Mouse (Mus musculus): Measurements from ENCODE around the gene Tcam1.
"Not testable (repeated sequence)": the region's sequence is repeated elsewhere in the genome, so short reads cannot be mapped to it uniquely, and the experiment has no call there.

Gene Tcam1

GRCm38 (mm10) chr11:106276454-106276853, at the start of gene Tcam1:
Tcam1 (plus strand) TSS chr11:106276672.
- in situ Hi-C loops (cut with MboI, MseI), result loop anchor here (10.0 kb wide), 1 partner anchor 1822 kb away; no protein-coding TSS in a partner anchor

- in situ Hi-C loops (cut with MboI, MseI), result not testable (repeated sequence)
These were observed 42.5 kb upstream of the Tcam1 start for GRCm38 (mm10) chr11:106233978-106234377.

GRCm38 (mm10) chr11:106246834-106247233, 29.6 kb upstream of the Tcam1 start:
- in situ Hi-C loops (cut with MboI, MseI), result loop anchor here (10.0 kb wide), 1 partner anchor 1722 kb away; no protein-coding TSS in a partner anchor

GRCm38 (mm10) chr11:106249326-106249725, 27.1 kb upstream of the Tcam1 start:
- in situ Hi-C loops (cut with MboI, MseI), result loop anchor here (10.0 kb wide), 1 partner anchor 1725 kb away; no protein-coding TSS in a partner anchor

- in situ Hi-C loops (cut with MboI, MseI), result no loop called here
These were observed 21.7 kb upstream of the Tcam1 start for GRCm38 (mm10) chr11:106254767-106255166.

- in situ Hi-C loops (cut with MboI, MseI), result no loop called here
These were observed 21.3 kb upstream of the Tcam1 start for GRCm38 (mm10) chr11:106255174-106255573.

- in situ Hi-C loops (cut with MboI, MseI), result no loop called here
These were observed 20.6 kb upstream of the Tcam1 start, which contains the start of the genes Ftsj3 and Psmc5 for GRCm38 (mm10) chr11:106255685-106256451. Ftsj3 (minus strand) TSS chr11:106256079. Psmc5 (plus strand) TSS chr11:106256154.

GRCm38 (mm10) chr11:106256775-106257174, 19.7 kb upstream of the Tcam1 start:
- in situ Hi-C loops (cut with MboI, MseI), result no loop called here

GRCm38 (mm10) chr11:106260826-106261450, 15.5 kb upstream of the Tcam1 start:
- in situ Hi-C loops (cut with MboI, MseI), result loop anchor here (5.0 kb wide), 1 partner anchor 39 kb away; no protein-coding TSS in a partner anchor

- in situ Hi-C loops (cut with MboI, MseI), result loop anchor here (5.0 kb wide), 1 partner anchor 42 kb away; no protein-coding TSS in a partner anchor
These were observed 12.5 kb upstream of the Tcam1 start for GRCm38 (mm10) chr11:106263963-106264362.

- in situ Hi-C loops (cut with MboI, MseI), result loop anchor here (5.0 kb wide), 1 partner anchor 43 kb away; no protein-coding TSS in a partner anchor
These were observed 11.5 kb upstream of the Tcam1 start for GRCm38 (mm10) chr11:106264988-106265387.

- in situ Hi-C loops (cut with MboI, MseI), result no loop called here
These were observed 10.9 kb upstream of the Tcam1 start for GRCm38 (mm10) chr11:106265570-106265969.

- in situ Hi-C loops (cut with MboI, MseI), result no loop called here
These were observed 10.0 kb upstream of the Tcam1 start for GRCm38 (mm10) chr11:106266431-106266830.

- in situ Hi-C loops (cut with MboI, MseI), result no loop called here
These were observed 9.1 kb upstream of the Tcam1 start for GRCm38 (mm10) chr11:106267311-106267852.

GRCm38 (mm10) chr11:106267871-106268270, 8.6 kb upstream of the Tcam1 start:
- in situ Hi-C loops (cut with MboI, MseI), result no loop called here

- in situ Hi-C loops (cut with MboI, MseI), result no loop called here
These were observed 8.0 kb upstream of the Tcam1 start for GRCm38 (mm10) chr11:106268326-106269059.

- in situ Hi-C loops (cut with MboI, MseI), result no loop called here
These were observed 7.4 kb upstream of the Tcam1 start for GRCm38 (mm10) chr11:106269060-106269431.

- in situ Hi-C loops (cut with MboI, MseI), result loop anchor here (10.0 kb wide), 1 partner anchor 1816 kb away; no protein-coding TSS in a partner anchor
These were observed 5.2 kb upstream of the Tcam1 start for GRCm38 (mm10) chr11:106271131-106271793.

- in situ Hi-C loops (cut with MboI, MseI), result loop anchor here (10.0 kb wide), 1 partner anchor 1817 kb away; no protein-coding TSS in a partner anchor
These were observed 4.5 kb upstream of the Tcam1 start for GRCm38 (mm10) chr11:106271794-106272643.
